Mouse (Mus musculus): ENCODE measurements around the gene Samd4b.

Samd4b gene

GRCm38 (mm10) chr7:28381017-28381790 is 216.7 kb downstream of the Samd4b start:
- CTCF ChIA-PET = no interaction called here

- CTCF ChIA-PET = interaction anchor here (0.6 kb wide), 1 partner anchor 579 kb away, joined by 15 read pairs; no protein-coding TSS in a partner anchor
These were observed 217.5 kb downstream of the Samd4b start, which contains the start of gene Zfp36 for GRCm38 (mm10) chr7:28380237-28381016. Gene Zfp36 (minus strand): TSS chr7:28380253.

- CTCF ChIA-PET = interaction anchor here (1.1 kb wide), 1 partner anchor 13 kb away, joined by 10 read pairs; no protein-coding TSS in a partner anchor
These were observed 218.9 kb downstream of the Samd4b start for GRCm38 (mm10) chr7:28378769-28379651.

GRCm38 (mm10) chr7:28378066-28378690 is 219.8 kb downstream of the Samd4b start:
- CTCF ChIA-PET = interaction anchor here (1.1 kb wide), 1 partner anchor 13 kb away, joined by 10 read pairs; no protein-coding TSS in a partner anchor

GRCm38 (mm10) chr7:28377190-28378065 is 220.5 kb downstream of the Samd4b start:
- CTCF ChIA-PET = no interaction called here

GRCm38 (mm10) chr7:28376011-28376771 is 221.8 kb downstream of the Samd4b start:
- CTCF ChIA-PET = interaction anchor here (0.6 to 1.0 kb wide), 3 partner anchors 10 to 35 kb away, joined by 3 to 8 read pairs (median 4); no protein-coding TSS in a partner anchor

GRCm38 (mm10) chr7:28375176-28375921 is 222.6 kb downstream of the Samd4b start:
- CTCF ChIA-PET = interaction anchor here (0.9 to 2.5 kb wide), 3 partner anchors 9 to 35 kb away, joined by 3 to 14 read pairs (median 4); no protein-coding TSS in a partner anchor

GRCm38 (mm10) chr7:28374647-28375046 is 223.3 kb downstream of the Samd4b start:
- CTCF ChIA-PET = interaction anchor here (1.5 to 2.5 kb wide), 2 partner anchors 9 to 11 kb away, joined by 6 to 14 read pairs; no protein-coding TSS in a partner anchor

GRCm38 (mm10) chr7:28373891-28374495 is 224.0 kb downstream of the Samd4b start:
- CTCF ChIA-PET = interaction anchor here (0.6 to 2.5 kb wide), 3 partner anchors 10 to 14 kb away, joined by 4 to 14 read pairs (median 6); no protein-coding TSS in a partner anchor

- CTCF ChIA-PET = interaction anchor here (0.6 to 2.5 kb wide), 3 partner anchors 11 to 422 kb away, joined by 4 to 14 read pairs (median 6); no protein-coding TSS in a partner anchor
These were observed 224.8 kb downstream of the Samd4b start for GRCm38 (mm10) chr7:28373131-28373581.

GRCm38 (mm10) chr7:28372251-28373108 is 225.5 kb downstream of the Samd4b start, which contains the start of gene Plekhg2:
Gene Plekhg2 (minus strand): TSS chr7:28372599.
- CTCF ChIA-PET = interaction anchor here (0.6 kb wide), 2 partner anchors 192 to 423 kb away, joined by 4 read pairs; no protein-coding TSS in a partner anchor

- CTCF ChIA-PET = interaction anchor here (0.6 kb wide), 1 partner anchor 19 kb away, joined by 7 read pairs; no protein-coding TSS in a partner anchor
These were observed 226.4 kb downstream of the Samd4b start for GRCm38 (mm10) chr7:28371514-28371989.

GRCm38 (mm10) chr7:28370977-28371513 is 226.9 kb downstream of the Samd4b start:
- CTCF ChIA-PET = interaction anchor here (0.6 kb wide), 1 partner anchor 18 kb away, joined by 7 read pairs; no protein-coding TSS in a partner anchor

GRCm38 (mm10) chr7:28370051-28370450 is 227.9 kb downstream of the Samd4b start:
- CTCF ChIA-PET = no interaction called here

- CTCF ChIA-PET = interaction anchor here (1.0 kb wide), 1 partner anchor 18 kb away, joined by 4 read pairs; no protein-coding TSS in a partner anchor
These were observed 229.5 kb downstream of the Samd4b start for GRCm38 (mm10) chr7:28368276-28368920.
